Mouse (Mus musculus): ENCODE measurements around the gene Tnfsf13b.
A peak's percentile ranks its signal among the peaks of the same experiment; 100 is the strongest.

Gene Tnfsf13b

GRCm38 (mm10) chr8:10045743-10046142, 39.5 kb downstream of the Tnfsf13b start:
- DNase-seq = no peak

GRCm38 (mm10) chr8:10049162-10049561, 42.9 kb downstream of the Tnfsf13b start:
- no peak for DNase-seq

GRCm38 (mm10) chr8:10051576-10051975, 45.3 kb downstream of the Tnfsf13b start:
- DNase-seq = no peak

GRCm38 (mm10) chr8:10053571-10053990, 47.3 kb downstream of the Tnfsf13b start:
- DNase-seq = peak in 1 of 2 experiments; percentile 21

- no peak for DNase-seq
These were observed 54.7 kb downstream of the Tnfsf13b start for GRCm38 (mm10) chr8:10061001-10061400.

GRCm38 (mm10) chr8:10066906-10067305, 60.6 kb downstream of the Tnfsf13b start:
- peak; percentile 40 to 51 for DNase-seq

GRCm38 (mm10) chr8:10067775-10068174, 61.5 kb downstream of the Tnfsf13b start:
- no peak for DNase-seq

- no peak for DNase-seq
These were observed 66.1 kb downstream of the Tnfsf13b start for GRCm38 (mm10) chr8:10072347-10072746.
